Mouse (Mus musculus) liver, embryonic 16.5 days (tissue): Measurements from ENCODE around the gene Elof1. TPM values are rescaled to one million over a fixed set of nuclear protein-coding genes. Genes with fewer than 3 reads are reported as not detected.
A peak's percentile ranks its signal among the peaks of the same experiment; 100 is the strongest.

Experiments
- ATAC-seq: fragments of 200-750 bp; cut with Nextera tagmentation; 2 replicates; pipeline ENCODE4 v1.8.0; 2017; ENCODE audit warnings: low read depth, mild to moderate bottlenecking, moderate number of reproducible peaks, moderate library complexity
- H3K27ac ChIP-seq: fragments of 300-500 bp; sonication (generic); 2 replicates; pipeline ENCODE4 v1.5.1; 2014; ENCODE audit warnings: mild to moderate bottlenecking, low read length
- H3K27me3 ChIP-seq: fragments of 300-500 bp; sonication (generic); 2 replicates; pipeline ENCODE4 v1.6.1; 2014; ENCODE audit warnings: low read depth, low read length, mixed read lengths; ENCODE audit not compliant: control insufficient read depth, insufficient read depth
- H3K36me3 ChIP-seq: fragments of 300-500 bp; sonication (generic); 2 replicates; pipeline ENCODE4 v1.6.1; 2014; ENCODE audit warnings: mild to moderate bottlenecking; ENCODE audit not compliant: control insufficient read depth, insufficient read depth
- H3K4me1 ChIP-seq: fragments of 300-500 bp; sonication (generic); 2 replicates; pipeline ENCODE4 v1.6.1; 2014; ENCODE audit warnings: low read depth, low read length, mixed read lengths; ENCODE audit not compliant: control insufficient read depth
- H3K4me2 ChIP-seq: fragments of 300-500 bp; sonication (generic); 2 replicates; pipeline ENCODE4 v1.6.1; 2014; ENCODE audit warnings: low read depth, low read length, mixed read lengths
- H3K4me3 ChIP-seq: fragments of 300-500 bp; sonication (generic); 2 replicates; pipeline ENCODE4 v1.5.1; 2014; ENCODE audit warnings: low read depth, mild to moderate bottlenecking, low read length
- H3K9ac ChIP-seq: fragments of 300-500 bp; sonication (generic); 2 replicates; pipeline ENCODE4 v1.6.1; 2014; ENCODE audit warnings: low read depth, low read length
- H3K9me3 ChIP-seq: fragments of 300-500 bp; sonication (generic); replicated peaks from 2 replicates; pipeline ENCODE4 v1.6.1; 2016; ENCODE audit warnings: low read length; ENCODE audit not compliant: control insufficient read depth
- WGBS: fragments of 180-500 bp; shearing (Covaris S2); extraction: QIAGEN DNeasy Blood & Tissue Kit; methylation state at CpG from one replicate; pipeline ENCODE4 v1.1.7; 2014; ENCODE audit not compliant: insufficient replicate concordance; 5-methylcytosine and 5-hydroxymethylcytosine counted together
- polyA plus RNA-seq: library from polyadenylated mRNA; unstranded; fragments of >200 nt; fragmentation: Nextera tagmentation; extraction: Ambion mirVana; gene quantifications from 2 replicates; pipeline ENCODE4 v1.2.1, GENCODE M21; 2015

The Elof1 gene
- polyA plus RNA-seq, 1 experiment from 2014 or later = 77.8 TPM

DNA sequence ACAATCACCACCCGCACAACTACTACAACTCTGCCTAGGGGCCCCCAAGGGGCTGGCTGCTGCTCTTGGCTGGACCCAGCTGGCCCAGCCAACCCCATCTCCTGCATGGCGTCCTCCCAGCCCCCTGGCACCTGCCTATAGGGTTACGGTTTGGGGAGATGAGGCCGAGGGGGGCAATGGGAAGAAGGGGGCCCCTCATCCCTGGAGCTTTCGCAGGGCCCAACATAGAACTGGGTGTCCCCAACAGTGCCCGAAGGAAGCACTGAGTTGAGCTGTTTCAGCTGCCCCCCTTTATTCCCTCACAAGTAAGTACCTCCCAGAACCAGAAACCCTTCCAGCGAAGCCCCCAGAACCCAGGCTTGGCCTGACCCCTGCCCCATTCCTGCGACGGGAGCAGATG, 8.8 kb downstream of the Elof1 start:
- ATAC-seq = no peak
- Histone ChIP-seq H3K4me3 (no peak overlapping the region), H3K4me1 (no peaks in the 10 kb centered on the region), H3K4me2 (no peak overlapping the region), H3K9me3 (no peaks in the 10 kb centered on the region), H3K27ac (no peak overlapping the region), H3K27me3 (no peaks in the 10 kb centered on the region), H3K36me3 (peaks cover 14% of the 10 kb centered on the region), H3K9ac (no peak overlapping the region)
- 78% methylated on average over 9 of the region's 9 CpGs for WGBS

DNA sequence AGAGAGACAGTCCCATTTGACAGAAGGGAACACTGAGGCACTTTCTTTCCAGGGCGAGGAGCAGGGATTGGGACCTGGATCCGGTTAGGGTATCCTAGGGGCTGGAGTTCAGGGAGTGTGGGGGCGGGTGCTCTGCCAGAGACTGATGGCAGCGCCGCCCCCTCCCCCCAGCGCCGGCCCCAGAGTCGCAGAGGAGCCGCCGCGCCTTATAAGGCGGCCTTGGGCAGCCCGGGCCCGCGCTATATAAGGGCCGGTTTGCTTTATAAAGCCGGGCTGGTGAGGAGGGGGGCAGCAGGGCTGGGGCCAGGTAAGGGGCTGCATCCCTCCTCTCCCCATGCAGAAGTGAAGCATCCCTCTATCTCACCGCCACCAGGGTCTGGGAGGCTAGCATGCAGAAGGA, 17.1 kb downstream of the Elof1 start:
- ATAC-seq = no peak
- Histone ChIP-seq H3K27me3 (peaks cover 32% of the 10 kb centered on the region), H3K9ac (no peak overlapping the region), H3K9me3 (no peaks in the 10 kb centered on the region), H3K4me1 (peaks cover 3% of the 10 kb centered on the region; the same call in 1 of the 2 replicates), H3K36me3 (no peaks in the 10 kb centered on the region), H3K4me2 (no peak overlapping the region), H3K27ac (no peak overlapping the region), H3K4me3 (no peak overlapping the region)
- 3% methylated on average over 18 of the region's 18 CpGs for WGBS

DNA sequence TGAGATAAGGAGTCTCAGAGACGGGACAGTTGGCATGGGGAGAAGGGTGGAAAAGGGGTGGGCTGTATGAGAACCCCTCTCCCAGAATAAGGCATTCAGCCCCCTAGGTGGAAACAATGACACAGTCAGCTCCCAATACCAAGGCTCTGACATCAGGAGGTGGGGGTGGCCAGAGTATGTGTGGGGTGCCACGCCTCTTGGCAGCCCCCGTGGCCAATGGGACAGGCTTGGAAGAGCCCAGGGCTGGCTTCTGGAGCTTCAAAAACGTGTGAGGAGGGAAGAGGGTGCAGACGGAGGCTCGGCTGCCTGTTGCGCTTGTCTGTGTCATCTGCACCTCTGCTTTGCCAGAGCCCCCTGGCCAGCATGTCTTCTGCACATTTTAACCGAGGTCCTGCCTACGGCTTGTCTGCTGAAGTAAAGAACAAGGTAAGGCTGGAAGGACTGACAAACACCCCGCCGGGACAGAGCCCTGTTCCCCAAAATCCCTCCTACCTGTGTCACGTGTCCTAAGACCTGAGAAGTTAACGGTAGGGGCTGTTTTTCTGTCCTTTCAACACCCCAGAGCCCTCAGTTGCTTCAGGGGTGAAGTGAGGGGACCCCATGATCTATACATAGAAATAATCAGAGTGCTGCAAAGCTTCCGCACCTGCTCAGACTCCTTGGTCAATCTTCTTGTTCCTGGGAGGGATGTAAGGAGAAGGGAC, 17.8 kb downstream of the Elof1 start, which contains the start of gene Cnn1:
Gene Cnn1, plus strand, starts transcription at position 224 of the 704 bp plus-strand sequence.
- Histone ChIP-seq H3K9me3 (no peaks in the 10 kb centered on the region), H3K27ac (no peak within 1 kb of the TSS), H3K36me3 (no peaks in the 10 kb centered on the region), H3K4me1 (peaks cover 3% of the 10 kb centered on the region; the same call in 1 of the 2 replicates), H3K4me3 (no peak within 1 kb of the TSS), H3K4me2 (no peak within 1 kb of the TSS), H3K9ac (no peak within 1 kb of the TSS), H3K27me3 (peaks cover 33% of the 10 kb centered on the region)
- 6% methylated on average over 14 of the region's 14 CpGs for WGBS
- no peak for ATAC-seq

- Histone ChIP-seq H3K27ac (no peak overlapping the region), H3K36me3 (no peaks in the 10 kb centered on the region), H3K4me2 (peak overlapping the region; percentile 75), H3K27me3 (peaks cover 27% of the 10 kb centered on the region), H3K9ac (peak overlapping the region; percentile 57), H3K4me3 (peak overlapping the region; percentile 53), H3K4me1 (peaks cover 3% of the 10 kb centered on the region; the same call in 1 of the 2 replicates), H3K9me3 (no peaks in the 10 kb centered on the region)
- under 1% methylated on average over 24 of the region's 24 CpGs for WGBS
- peak; percentile 82 for ATAC-seq
Measured at GRCm38 (mm10) chr9:22095854-22096307, 21.1 kb downstream of the Elof1 start.

- no peak overlapping the region for H3K27ac ChIP-seq
- WGBS = 71% methylated on average over 6 of the region's 6 CpGs
- no peak overlapping the region for H3K9ac ChIP-seq
- H3K27me3 ChIP-seq = peaks cover 3% of the 10 kb centered on the region
- no peaks in the 10 kb centered on the region for H3K36me3 ChIP-seq
- no peak overlapping the region for H3K4me2 ChIP-seq
- no peak overlapping the region for H3K4me3 ChIP-seq
- ATAC-seq = no peak
- peaks cover 3% of the 10 kb centered on the region; the same call in 1 of the 2 replicates for H3K4me1 ChIP-seq
- no peaks in the 10 kb centered on the region for H3K9me3 ChIP-seq
Measured at GRCm38 (mm10) chr9:22092746-22093145, 24.2 kb downstream of the Elof1 start.

GRCm38 (mm10) chr9:22089986-22090385, 27.0 kb downstream of the Elof1 start:
- Histone ChIP-seq H3K4me1 (peaks cover 4% of the 10 kb centered on the region), H3K9ac (no peak overlapping the region), H3K9me3 (no peaks in the 10 kb centered on the region), H3K27me3 (peaks cover 1% of the 10 kb centered on the region), H3K36me3 (no peaks in the 10 kb centered on the region), H3K4me3 (no peak overlapping the region), H3K4me2 (no peak overlapping the region), H3K27ac (no peak overlapping the region)
- no peak for ATAC-seq
- WGBS = 75% methylated on average over 7 of the region's 7 CpGs

DNA sequence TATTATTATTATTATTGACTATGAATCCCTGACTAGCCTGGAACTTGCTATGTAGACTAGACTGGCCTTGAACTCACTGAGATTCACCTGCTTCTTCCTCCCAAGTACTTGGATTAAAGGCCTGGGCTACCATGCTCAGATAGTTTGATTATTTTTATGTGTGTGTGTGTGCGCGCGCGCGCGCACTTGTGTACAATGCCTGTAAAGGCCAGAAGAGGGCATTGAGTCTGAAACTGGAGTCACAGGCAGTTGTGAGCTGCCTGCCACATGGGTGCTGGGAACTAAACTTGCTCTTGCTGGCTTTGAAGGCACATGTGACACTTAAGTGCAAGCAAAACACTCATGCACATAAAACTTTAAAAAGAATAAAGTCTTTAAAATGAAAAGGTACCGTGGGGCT, 27.7 kb downstream of the Elof1 start:
- Histone ChIP-seq H3K4me2 (no peak overlapping the region), H3K27me3 (no peaks in the 10 kb centered on the region; the same call in 1 of the 2 replicates), H3K4me3 (no peak overlapping the region), H3K27ac (no peak overlapping the region), H3K9me3 (no peaks in the 10 kb centered on the region), H3K36me3 (no peaks in the 10 kb centered on the region), H3K9ac (no peak overlapping the region), H3K4me1 (peaks cover 8% of the 10 kb centered on the region)
- 95% methylated on average over 7 of the region's 7 CpGs for WGBS
- ATAC-seq = no peak

DNA sequence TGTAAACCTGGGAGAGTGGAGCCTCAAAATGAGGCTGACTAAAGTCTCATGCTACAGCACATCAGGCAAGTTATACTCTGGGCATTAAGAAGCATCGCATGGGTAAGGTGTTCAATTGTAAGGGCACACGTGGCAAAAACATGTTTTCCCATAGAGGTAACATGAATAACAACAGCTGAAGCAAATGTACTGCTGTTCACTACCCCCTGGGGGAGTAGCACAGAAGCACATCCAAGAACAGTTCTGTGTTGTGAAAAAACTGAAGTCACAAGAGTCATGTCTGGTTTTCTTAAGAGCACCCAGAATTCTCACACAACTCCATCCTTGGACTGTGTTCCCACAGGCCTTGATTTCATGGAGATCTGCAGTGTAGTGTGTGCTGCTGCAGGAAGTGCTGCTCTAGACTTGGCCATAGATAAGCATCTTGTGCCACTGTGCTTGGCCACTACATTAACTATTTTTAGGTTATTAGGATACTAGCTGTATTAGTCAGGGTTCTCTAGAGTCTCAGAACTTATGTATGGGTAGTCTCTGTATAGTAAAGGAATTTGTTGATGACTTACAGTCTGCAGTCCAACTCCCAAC, 29.8 kb downstream of the Elof1 start:
- Histone ChIP-seq H3K36me3 (no peaks in the 10 kb centered on the region), H3K27ac (no peak overlapping the region), H3K27me3 (no peaks in the 10 kb centered on the region), H3K4me3 (no peak overlapping the region), H3K4me2 (no peak overlapping the region), H3K9me3 (no peaks in the 10 kb centered on the region), H3K9ac (no peak overlapping the region), H3K4me1 (peaks cover 8% of the 10 kb centered on the region)
- no peak for ATAC-seq
- WGBS = 57% methylated on average over 2 of the region's 2 CpGs

DNA sequence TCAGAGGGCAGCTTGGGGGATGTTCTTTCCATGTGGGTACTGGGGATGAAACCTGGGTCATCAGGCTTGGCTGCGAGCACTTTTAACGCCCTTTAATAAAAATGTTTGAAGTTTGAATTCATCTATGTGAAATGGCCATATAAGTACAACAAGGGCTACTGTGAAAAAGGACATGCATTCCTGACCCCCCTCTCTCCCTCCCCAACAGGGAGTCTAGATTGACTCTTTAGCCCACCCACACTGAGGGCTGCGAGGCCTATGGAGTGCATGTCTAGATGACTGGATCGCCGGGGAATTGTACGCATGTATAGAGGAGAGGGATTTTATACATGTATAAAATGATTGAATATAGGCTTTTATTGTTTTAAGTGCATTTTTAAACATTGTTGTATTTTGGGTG, 31.0 kb downstream of the Elof1 start:
- ATAC-seq = no peak
- H3K27me3 ChIP-seq = no peaks in the 10 kb centered on the region
- H3K4me2 ChIP-seq = peak overlapping the region; percentile 82
- H3K4me1 ChIP-seq = peaks cover 8% of the 10 kb centered on the region
- H3K9me3 ChIP-seq = no peaks in the 10 kb centered on the region
- peak overlapping the region; percentile 79 for H3K4me3 ChIP-seq
- WGBS = 93% methylated on average over 6 of the region's 6 CpGs
- H3K27ac ChIP-seq = no peak overlapping the region
- H3K36me3 ChIP-seq = no peaks in the 10 kb centered on the region
- peak overlapping the region; percentile 77 for H3K9ac ChIP-seq
